Mouse (Mus musculus) spleen, adult 2 months (tissue): ENCODE results near the gene Erf.

Experiments used
- CTCF ChIP-seq: fragments of 200-500 bp; IDR thresholded peaks from 2 replicates; pipeline ENCODE4 v1.5.1; 2011; ENCODE audit warnings: mild to moderate bottlenecking, inconsistent platforms; ENCODE audit not compliant: insufficient read depth, insufficient read length, insufficient replicate concordance; ENCODE audit errors: extremely low read depth
- POLR2A ChIP-seq: fragments of 200-500 bp; IDR thresholded peaks from 2 replicates; pipeline ENCODE4 v1.6.1; 2011; ENCODE audit warnings: low read depth, low read length, inconsistent platforms

- TF ChIP-seq CTCF (no peak), POLR2A (no peak)
These were observed 55.4 kb downstream of the Erf start for GRCm38 (mm10) chr7:25195148-25195547.
